Mouse (Mus musculus) kidney, adult 11 months (tissue): Measurements from ENCODE around the gene Susd6.
A peak's percentile ranks its signal among the peaks of the same experiment; 100 is the strongest.
"Not testable (repeated sequence)": the region's sequence is repeated elsewhere in the genome, so short reads cannot be mapped to it uniquely, and the experiment has no call there.

Experiments
- DNase-seq: peaks from one replicate; pipeline ENCODE4 v3.0.0; 2022

Gene Susd6

GRCm38 (mm10) chr12:80813872-80814271, 23.6 kb downstream of the Susd6 start:
- no peak for DNase-seq

- no peak for DNase-seq
Measured at GRCm38 (mm10) chr12:80814529-80814928, 24.2 kb downstream of the Susd6 start.

- DNase-seq = no peak
Measured at GRCm38 (mm10) chr12:80815298-80815697, 25.0 kb downstream of the Susd6 start.

GRCm38 (mm10) chr12:80815893-80816292, 25.6 kb downstream of the Susd6 start:
- no peak for DNase-seq

GRCm38 (mm10) chr12:80816380-80817086, 26.2 kb downstream of the Susd6 start:
- DNase-seq = no peak

GRCm38 (mm10) chr12:80817697-80818235, 27.5 kb downstream of the Susd6 start:
- no peak for DNase-seq

- DNase-seq = not testable (repeated sequence)
Measured at GRCm38 (mm10) chr12:80819020-80819419, 28.7 kb downstream of the Susd6 start.

- DNase-seq = no peak
Measured at GRCm38 (mm10) chr12:80821312-80822007, 31.1 kb downstream of the Susd6 start.

- DNase-seq = no peak
Measured at GRCm38 (mm10) chr12:80822533-80822932, 32.2 kb downstream of the Susd6 start.

- DNase-seq = no peak
Measured at GRCm38 (mm10) chr12:80824202-80824601, 33.9 kb downstream of the Susd6 start.

GRCm38 (mm10) chr12:80826423-80826822, 36.1 kb downstream of the Susd6 start:
- DNase-seq = no peak

- peak; percentile 43 for DNase-seq
Measured at GRCm38 (mm10) chr12:80827464-80828015, 37.2 kb downstream of the Susd6 start.

- DNase-seq = no peak
Measured at GRCm38 (mm10) chr12:80828020-80828419, 37.7 kb downstream of the Susd6 start.

- DNase-seq = no peak
Measured at GRCm38 (mm10) chr12:80828951-80829350, 38.6 kb downstream of the Susd6 start.

- DNase-seq = no peak
Measured at GRCm38 (mm10) chr12:80830211-80830610, 39.9 kb downstream of the Susd6 start.

- DNase-seq = no peak
Measured at GRCm38 (mm10) chr12:80830820-80831219, 40.5 kb downstream of the Susd6 start.

- DNase-seq = no peak
Measured at GRCm38 (mm10) chr12:80832313-80832712, 42.0 kb downstream of the Susd6 start.

- no peak for DNase-seq
Measured at GRCm38 (mm10) chr12:80833541-80833940, 43.2 kb downstream of the Susd6 start.

- DNase-seq = peak; percentile 65
Measured at GRCm38 (mm10) chr12:80834156-80834900, 44.0 kb downstream of the Susd6 start.

- no peak for DNase-seq
Measured at GRCm38 (mm10) chr12:80834901-80835570, 44.7 kb downstream of the Susd6 start.

GRCm38 (mm10) chr12:80837614-80838013, 47.3 kb downstream of the Susd6 start:
- DNase-seq = no peak

- no peak for DNase-seq
Measured at GRCm38 (mm10) chr12:80838271-80838670, 48.0 kb downstream of the Susd6 start.

- DNase-seq = no peak
Measured at GRCm38 (mm10) chr12:80838787-80839186, 48.5 kb downstream of the Susd6 start.
